Mouse (Mus musculus): ENCODE measurements around the gene Runx2.
A peak's percentile ranks its signal among the peaks of the same experiment; 100 is the strongest.

DNA sequence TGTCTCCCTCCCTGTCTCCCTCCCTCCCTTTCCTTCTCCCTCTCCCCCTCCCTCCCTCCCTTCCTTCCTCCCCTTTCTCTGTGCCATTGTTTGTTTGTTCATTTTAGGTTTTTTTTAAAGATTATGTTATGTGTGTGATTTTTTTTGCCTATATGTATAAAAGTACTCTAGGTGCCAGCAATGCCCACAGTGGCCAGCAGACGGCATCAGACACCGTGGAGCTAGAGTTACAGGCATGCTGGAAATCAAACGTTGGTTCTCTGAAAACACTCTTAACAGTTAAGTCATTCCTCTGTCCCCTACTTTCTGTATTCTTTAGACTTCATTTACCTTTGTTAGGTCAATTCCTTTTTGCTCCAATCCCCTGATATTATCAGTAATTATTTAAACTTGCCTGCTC lies 70.8 kb downstream of the Runx2 start:
- TF ChIP-seq GABPA (IDR thresholded peaks at IDR 0.05; ENCODE audit: low read depth, low read length) (no peak), ZC3H11A (IDR thresholded peaks at IDR 0.05; ENCODE audit: low read depth, low read length) (peak; percentile 95), CTCF (IDR thresholded peaks at IDR 0.05 in 2 of 3, conservative IDR thresholded peaks at IDR 0.05 in 1 of 3; ENCODE audit: control insufficient read depth in 1 of 3, insufficient read depth in 1 of 3, low read depth in 2 of 3, low read length in 3 of 3, poor library complexity in 1 of 3, severe bottlenecking in 1 of 3) (peak; percentile 90 to 95 (median 91)), POLR2A (IDR thresholded peaks at IDR 0.05; ENCODE audit: control insufficient read depth in 1 of 2, insufficient read depth in 1 of 2, low read depth in 1 of 2, low read length in 2 of 2, poor library complexity in 1 of 2) (no peak), TBP (IDR thresholded peaks at IDR 0.05; ENCODE audit: low read depth, low read length) (no peak), MAFK (IDR thresholded peaks at IDR 0.05; ENCODE audit: borderline replicate concordance, low read depth, low read length) (no peak), SMC3 (IDR thresholded peaks at IDR 0.05; ENCODE audit: low read depth, low read length) (peak; percentile 97), ELF1 (IDR thresholded peaks at IDR 0.05; ENCODE audit: low read depth, low read length) (no peak), JUND (IDR thresholded peaks at IDR 0.05; ENCODE audit: low read depth, low read length) (no peak), CHD1 (IDR thresholded peaks at IDR 0.05; ENCODE audit: low read depth, low read length) (no peak)
